Mouse (Mus musculus): Measurements from ENCODE around the gene Cbx4.

- no peak for TF ChIP-seq GATA1 (IDR thresholded peaks at IDR 0.05; ENCODE audit: borderline replicate concordance, low read length)
- no peak for TF ChIP-seq FLI1 (IDR thresholded peaks at IDR 0.05; ENCODE audit: low read length)
Observed at GRCm38 (mm10) chr11:119108573-119109263, 22.7 kb upstream of the Cbx4 start.

All from megakaryocyte, embryonic 14.5 days (primary cell).